Mouse (Mus musculus): ENCODE measurements around the gene Ttc25.

GRCm38 (mm10) chr11:100616332-100616731 is 70.9 kb downstream of the Ttc25 start:
- TF ChIP-seq ZNF384 (IDR thresholded peaks at IDR 0.05; ENCODE audit: low read depth, low read length) (no peak), HCFC1 (IDR thresholded peaks at IDR 0.05; ENCODE audit: borderline replicate concordance, insufficient read depth, low read length) (no peak)

All from ES-E14 (cell line).